Mouse (Mus musculus) hindbrain, postnatal 0 days (tissue): ENCODE data around the gene Tenm4. TPM values are rescaled to one million over a fixed set of nuclear protein-coding genes. Genes with fewer than 3 reads are reported as not detected.

Experiments used
- ATAC-seq: fragments of 200-750 bp; cut with Nextera tagmentation; 2 replicates; pipeline ENCODE4 v1.8.0; 2017; ENCODE audit warnings: mild to moderate bottlenecking, moderate TSS enrichment, moderate library complexity
- DNase-seq: peaks from one replicate; pipeline ENCODE4 v3.0.0-alpha.2; 2015; ENCODE audit warnings: low spot score
- H3K27ac ChIP-seq: fragments of 300-500 bp; sonication (generic); 2 replicates; pipeline ENCODE4 v1.5.1; 2014; ENCODE audit warnings: mild to moderate bottlenecking
- H3K27me3 ChIP-seq: fragments of 300-500 bp; sonication (generic); 2 replicates; pipeline ENCODE4 v1.6.1; 2014; ENCODE audit warnings: low read length, mixed read lengths; ENCODE audit not compliant: insufficient read depth
- H3K36me3 ChIP-seq: fragments of 300-500 bp; sonication (generic); 2 replicates; pipeline ENCODE4 v1.6.1; 2014; ENCODE audit warnings: low read length, mixed read lengths; ENCODE audit not compliant: insufficient read depth
- H3K4me1 ChIP-seq: fragments of 300-500 bp; sonication (generic); 2 replicates; pipeline ENCODE4 v1.6.1; 2014; ENCODE audit warnings: antibody characterized with exemption, low read length, mixed read lengths; ENCODE audit not compliant: insufficient read depth
- H3K4me2 ChIP-seq: fragments of 300-500 bp; sonication (generic); 2 replicates; pipeline ENCODE4 v1.6.1; 2014; ENCODE audit warnings: low read depth, mild to moderate bottlenecking, low read length, moderate library complexity, mixed read lengths
- H3K4me3 ChIP-seq: fragments of 300-500 bp; sonication (generic); 2 replicates; pipeline ENCODE4 v1.5.1; 2014; ENCODE audit warnings: low read length
- H3K9ac ChIP-seq: fragments of 300-500 bp; sonication (generic); replicated peaks from 2 replicates; pipeline ENCODE4 v1.6.1; 2014; ENCODE audit warnings: mild to moderate bottlenecking, low read length, moderate library complexity, mixed read lengths
- H3K9me3 ChIP-seq: fragments of 300-500 bp; sonication (generic); 2 replicates; pipeline ENCODE4 v1.6.1; 2016; ENCODE audit warnings: low read length, mixed read lengths
- CTCF ChIP-seq: IDR thresholded peaks from 2 replicates; pipeline ENCODE4 v1.5.1; 2016; ENCODE audit warnings: antibody characterized with exemption, control low read depth, low read depth
- WGBS: fragments of 180-500 bp; shearing (Covaris S2); extraction: QIAGEN DNeasy Blood & Tissue Kit; methylation state at CpG from one replicate; pipeline ENCODE4 v1.1.7; 2014; 5-methylcytosine and 5-hydroxymethylcytosine counted together
- polyA plus RNA-seq: library from polyadenylated mRNA; unstranded; fragments of >200 nt; fragmentation: Nextera tagmentation; extraction: Ambion mirVana; gene quantifications from 2 replicates; pipeline ENCODE4 v1.2.1, GENCODE M21; 2015
- total RNA-seq: library from RNA; depleted of rRNA; stranded (reverse); fragments of >200 nt; gene quantifications from 2 replicates; pipeline ENCODE4 v1.2.3, GENCODE M21; 2014

Gene Tenm4
- total and polyA plus RNA-seq, 2 experiments from 2014 or later: 24.1 to 49.7 TPM

DNA sequence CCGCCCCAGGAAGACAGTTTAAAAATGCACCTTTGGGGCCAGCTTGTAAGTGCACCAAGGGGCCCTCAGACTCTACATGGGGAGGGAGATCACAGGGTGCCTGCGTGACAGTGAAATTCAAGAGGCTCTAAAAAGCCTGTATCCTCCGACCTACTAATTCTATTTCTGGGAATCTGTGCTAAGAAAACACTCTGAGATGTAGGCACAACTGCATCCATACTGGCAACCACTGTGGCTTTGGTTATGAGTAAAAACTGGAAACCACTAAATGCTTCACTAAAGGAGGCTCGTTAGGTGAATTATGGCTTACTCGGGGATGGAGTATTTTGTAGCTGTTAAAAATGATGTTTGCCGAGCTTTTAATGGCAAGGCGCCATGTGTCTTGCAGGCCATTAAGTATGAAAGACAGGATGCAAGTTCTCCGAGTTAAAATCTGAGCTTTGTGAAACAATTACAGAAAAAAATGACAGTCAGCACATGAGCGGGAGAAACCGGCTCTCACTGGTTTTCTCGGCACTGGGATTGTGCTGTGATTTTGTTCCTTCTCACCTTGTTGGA lies 238.4 kb downstream of the Tenm4 start:
- H3K4me3 ChIP-seq: no peak overlapping the region
- no peaks in the 10 kb centered on the region for H3K27me3 ChIP-seq
- no peak overlapping the region for H3K9ac ChIP-seq
- TF ChIP-seq CTCF: no peak
- no peaks in the 10 kb centered on the region for H3K9me3 ChIP-seq
- no peak for DNase-seq
- H3K4me1 ChIP-seq: peaks cover 7% of the 10 kb centered on the region; the same call in 1 of the 2 replicates
- no peak for ATAC-seq
- no peak overlapping the region for H3K4me2 ChIP-seq
- H3K27ac ChIP-seq: no peak overlapping the region
- H3K36me3 ChIP-seq: no peaks in the 10 kb centered on the region
- WGBS: 59% methylated on average over 11 of the region's 11 CpGs

DNA sequence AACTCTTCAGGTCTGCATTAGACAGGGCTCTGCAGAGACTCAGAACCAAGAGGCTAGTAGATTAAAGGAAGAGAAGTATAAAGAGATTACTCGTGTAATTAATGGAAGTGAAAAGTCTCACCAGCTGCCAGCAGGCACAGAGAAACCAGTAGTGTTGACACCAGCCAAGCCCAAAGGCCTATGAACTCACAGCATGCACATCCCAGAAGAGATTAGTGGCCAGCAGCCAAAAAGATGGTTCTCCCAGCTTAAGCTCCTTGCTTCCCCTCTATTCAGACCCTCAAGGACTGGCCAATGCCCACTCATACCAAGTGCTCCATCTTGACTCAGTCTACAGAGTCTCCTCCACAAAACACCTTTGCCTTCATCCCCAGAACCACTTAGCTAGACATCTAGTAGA lies 242.8 kb downstream of the Tenm4 start:
- TF ChIP-seq CTCF: no peak
- DNase-seq: peak; percentile 55

DNA sequence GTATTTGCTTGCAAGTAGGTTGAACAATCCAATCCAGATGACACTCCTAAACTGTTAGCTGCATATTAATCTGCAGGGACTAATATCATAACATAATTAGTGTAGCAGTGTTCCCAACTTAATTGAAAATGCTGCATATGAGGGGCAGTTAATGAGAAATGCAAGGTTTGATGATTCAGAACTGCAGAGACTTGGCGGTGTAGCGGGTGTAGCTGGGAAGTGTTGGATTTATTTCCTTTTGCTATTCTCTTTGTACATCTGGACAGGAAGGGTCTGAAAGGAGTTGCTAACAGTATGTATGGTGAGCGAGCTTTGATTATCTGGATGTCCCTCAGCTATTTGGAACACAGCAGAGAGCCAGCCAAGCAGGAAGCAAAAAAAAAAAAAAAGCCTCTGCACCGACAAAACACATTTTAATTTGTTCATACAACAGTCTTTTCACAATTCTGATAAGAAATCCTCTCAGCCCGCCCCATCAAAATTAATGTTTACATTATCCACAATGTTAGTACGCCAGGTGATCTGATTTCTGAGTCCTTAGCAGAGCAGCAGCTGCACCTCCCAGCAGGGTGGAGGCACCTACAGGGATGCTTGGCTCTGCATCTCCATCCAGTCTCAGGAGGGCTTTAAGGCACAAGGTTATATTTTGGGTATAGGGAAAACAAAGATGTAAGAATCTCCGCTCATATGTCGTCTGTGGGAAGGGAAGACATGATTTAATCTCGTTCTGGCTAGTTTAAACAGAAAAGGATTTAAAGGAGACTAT lies 243.4 kb downstream of the Tenm4 start:
- no peaks in the 10 kb centered on the region for H3K27me3 ChIP-seq
- H3K9ac ChIP-seq: 0 out of 2 replicates have a peak overlapping the region, but pooled peaks have one; percentile 21
- H3K36me3 ChIP-seq: no peaks in the 10 kb centered on the region
- no peaks in the 10 kb centered on the region for H3K9me3 ChIP-seq
- DNase-seq (peak; percentile 39), ATAC-seq (peak; percentile 35)
- H3K4me1 ChIP-seq: peaks cover 16% of the 10 kb centered on the region; the same call in 1 of the 2 replicates
- TF ChIP-seq CTCF: no peak
- H3K4me3 ChIP-seq: no peak overlapping the region
- H3K4me2 ChIP-seq: no peak overlapping the region
- H3K27ac ChIP-seq: no peak overlapping the region
- 41% methylated on average over 9 of the region's 9 CpGs for WGBS

More for the DNA sequence above, 242.8 kb downstream of the Tenm4 start:
- Histone ChIP-seq H3K27me3 (no peaks in the 10 kb centered on the region), H3K9ac (no peak overlapping the region), H3K4me1 (peaks cover 16% of the 10 kb centered on the region; the same call in 1 of the 2 replicates), H3K4me2 (no peak overlapping the region), H3K36me3 (no peaks in the 10 kb centered on the region), H3K27ac (no peak overlapping the region), H3K9me3 (no peaks in the 10 kb centered on the region), H3K4me3 (no peak overlapping the region)
- WGBS: 11% methylated on average over 1 of the region's 1 CpGs
- peak; percentile 46 for ATAC-seq

DNA sequence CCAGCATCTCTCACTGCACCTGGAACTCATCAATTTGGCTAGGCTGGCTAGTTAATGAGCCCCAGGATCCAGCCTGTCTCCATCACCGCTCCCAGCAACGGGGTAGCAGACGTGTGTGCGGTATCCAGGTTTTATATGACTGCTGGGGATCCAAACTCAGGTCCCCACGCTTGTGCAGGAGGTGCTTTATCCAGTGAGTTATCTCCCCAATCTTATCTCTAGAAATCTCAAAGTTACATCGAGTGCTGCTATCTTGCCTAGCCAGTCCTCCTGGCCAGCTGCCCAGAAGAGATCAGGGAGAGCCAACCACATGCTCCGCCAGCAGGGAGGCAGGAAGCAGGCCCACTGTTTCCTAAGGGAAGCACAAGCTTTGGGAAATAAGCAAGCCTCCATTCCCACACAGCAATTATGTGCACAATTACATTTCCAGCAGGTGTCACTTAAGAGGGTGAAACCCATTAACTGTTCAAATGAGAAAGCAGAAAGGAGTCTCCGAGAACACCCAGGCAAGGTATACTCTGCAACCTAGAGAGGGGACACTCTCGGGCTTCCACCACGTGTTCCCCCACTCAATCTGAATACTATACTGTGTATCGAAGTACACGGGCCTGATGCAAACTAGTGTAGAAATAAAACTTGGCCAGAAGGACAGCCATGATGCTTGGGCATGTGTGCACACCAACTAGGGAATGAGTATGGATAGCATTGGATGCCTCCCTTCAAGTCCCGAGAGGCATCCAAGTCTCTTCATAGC lies 246.4 kb downstream of the Tenm4 start:
- Histone ChIP-seq H3K9me3 (no peaks in the 10 kb centered on the region), H3K4me1 (peaks cover 16% of the 10 kb centered on the region; the same call in 1 of the 2 replicates), H3K27me3 (no peaks in the 10 kb centered on the region), H3K9ac (no peak overlapping the region), H3K27ac (no peak overlapping the region), H3K4me2 (no peak overlapping the region), H3K4me3 (no peak overlapping the region), H3K36me3 (no peaks in the 10 kb centered on the region)
- TF ChIP-seq CTCF: peak; percentile 28; the same call in 1 of the 2 replicates
- DNase-seq (peak; percentile 81), ATAC-seq (peak; percentile 38; the same call in 1 of the 2 replicates)
- 53% methylated on average over 13 of the region's 13 CpGs for WGBS

DNA sequence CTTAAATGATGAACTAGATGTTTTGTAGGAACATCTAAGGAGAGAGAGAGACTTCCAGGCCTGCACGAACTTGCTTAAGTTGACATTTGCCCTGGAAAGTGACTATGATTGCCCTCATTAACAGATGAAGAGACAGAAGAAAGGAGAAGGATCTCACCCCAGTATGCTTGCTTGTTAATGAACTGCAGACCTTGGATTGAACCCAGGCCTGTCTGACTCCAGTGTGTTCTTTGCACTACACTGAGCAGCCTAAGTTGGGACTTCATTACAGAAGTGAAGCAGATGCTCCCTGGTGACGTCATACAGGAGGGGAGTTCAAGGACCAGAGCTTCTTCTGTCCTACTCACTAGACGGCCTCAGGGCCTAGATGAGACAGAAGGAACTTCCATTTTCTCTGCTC lies 247.1 kb downstream of the Tenm4 start:
- 81% methylated on average over 3 of the region's 3 CpGs for WGBS
- DNase-seq (no peak), ATAC-seq (no peak)
- H3K4me2 ChIP-seq: no peak overlapping the region
- H3K9ac ChIP-seq: no peak overlapping the region
- no peaks in the 10 kb centered on the region for H3K9me3 ChIP-seq
- no peak overlapping the region for H3K27ac ChIP-seq
- no peaks in the 10 kb centered on the region for H3K27me3 ChIP-seq
- no peak for TF ChIP-seq CTCF
- no peak overlapping the region for H3K4me3 ChIP-seq
- no peaks in the 10 kb centered on the region for H3K36me3 ChIP-seq
- peaks cover 16% of the 10 kb centered on the region; the same call in 1 of the 2 replicates for H3K4me1 ChIP-seq

DNA sequence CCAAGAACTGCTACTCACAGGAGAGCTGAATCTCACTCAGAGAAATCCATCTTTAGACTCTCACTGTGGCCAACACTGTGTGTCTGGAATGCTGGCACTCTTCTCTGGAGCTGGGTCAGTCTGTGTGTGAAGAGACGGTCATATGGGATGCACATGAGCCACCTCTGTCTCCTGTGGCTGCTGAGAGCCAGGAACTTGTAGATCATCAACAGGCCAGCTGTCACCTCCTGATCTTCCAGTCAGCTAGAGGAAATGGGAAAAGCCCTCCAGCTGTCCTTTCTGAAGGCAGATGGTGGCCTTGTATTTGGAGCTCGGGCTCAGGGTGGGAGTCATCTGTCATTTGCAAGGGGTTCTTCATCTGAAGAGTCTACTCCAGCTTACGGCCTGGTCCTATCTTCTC lies 249.0 kb downstream of the Tenm4 start:
- Histone ChIP-seq H3K36me3 (no peaks in the 10 kb centered on the region), H3K9me3 (no peaks in the 10 kb centered on the region), H3K27me3 (no peaks in the 10 kb centered on the region), H3K4me2 (no peak overlapping the region), H3K4me3 (no peak overlapping the region), H3K4me1 (0 out of 2 replicates have a peak, but pooled peaks cover 5% of the 10 kb centered on the region), H3K9ac (no peak overlapping the region), H3K27ac (no peak overlapping the region)
- peak; percentile 85 for ATAC-seq
- no peak for TF ChIP-seq CTCF
- 68% methylated on average over 3 of the region's 3 CpGs for WGBS
- DNase-seq: peak; percentile 80
